Mouse (Mus musculus) skeletal muscle tissue, adult 2 months (tissue): ENCODE results near the gene Abhd12b.
A peak's percentile ranks its signal among the peaks of the same experiment; 100 is the strongest.
"Not testable (repeated sequence)": the region's sequence is repeated elsewhere in the genome, so short reads cannot be mapped to it uniquely, and the experiment has no call there.

Experiments used
- DNase-seq: peaks from one replicate; pipeline ENCODE4 v3.0.0-alpha.2; 2012; ENCODE audit warnings: low read depth, low spot score

Gene Abhd12b

GRCm38 (mm10) chr12:70139871-70140270 lies 14.1 kb upstream of the Abhd12b start:
- no peak for DNase-seq

GRCm38 (mm10) chr12:70140542-70140941 lies 13.4 kb upstream of the Abhd12b start:
- DNase-seq = no peak

- no peak for DNase-seq
Measured at GRCm38 (mm10) chr12:70140993-70141576, 12.9 kb upstream of the Abhd12b start.

GRCm38 (mm10) chr12:70144106-70144587 lies 9.8 kb upstream of the Abhd12b start:
- DNase-seq = not testable (repeated sequence)

- no peak for DNase-seq
Measured at GRCm38 (mm10) chr12:70144637-70145448, 9.1 kb upstream of the Abhd12b start.

- no peak for DNase-seq
Measured at GRCm38 (mm10) chr12:70145586-70145985, 8.4 kb upstream of the Abhd12b start.

- DNase-seq = peak; percentile 43
Measured at GRCm38 (mm10) chr12:70147986-70148630, 5.8 kb upstream of the Abhd12b start.

GRCm38 (mm10) chr12:70148631-70149265 lies 5.2 kb upstream of the Abhd12b start:
- DNase-seq = no peak

GRCm38 (mm10) chr12:70156222-70156621 lies 2.3 kb downstream of the Abhd12b start:
- DNase-seq = no peak

- DNase-seq = no peak
Measured at GRCm38 (mm10) chr12:70157292-70158066, 3.5 kb downstream of the Abhd12b start.

- no peak for DNase-seq
Measured at GRCm38 (mm10) chr12:70161057-70161456, 7.1 kb downstream of the Abhd12b start.

GRCm38 (mm10) chr12:70164741-70165140 lies 10.8 kb downstream of the Abhd12b start:
- DNase-seq = no peak

- DNase-seq = no peak
Measured at GRCm38 (mm10) chr12:70167950-70168349, 14.0 kb downstream of the Abhd12b start.

GRCm38 (mm10) chr12:70169969-70170368 lies 16.0 kb downstream of the Abhd12b start:
- no peak for DNase-seq

GRCm38 (mm10) chr12:70183507-70183906 lies 29.6 kb downstream of the Abhd12b start:
- not testable (repeated sequence) for DNase-seq

GRCm38 (mm10) chr12:70184173-70184783 lies 30.3 kb downstream of the Abhd12b start:
- no peak for DNase-seq

GRCm38 (mm10) chr12:70192267-70192727 lies 38.4 kb downstream of the Abhd12b start:
- no peak for DNase-seq

- no peak for DNase-seq
Measured at GRCm38 (mm10) chr12:70195426-70195825, 41.5 kb downstream of the Abhd12b start.

GRCm38 (mm10) chr12:70196341-70196740 lies 42.4 kb downstream of the Abhd12b start:
- no peak for DNase-seq

- DNase-seq = no peak
Measured at GRCm38 (mm10) chr12:70201926-70202529, 48.1 kb downstream of the Abhd12b start.
